Mouse (Mus musculus): ENCODE results near the gene Ltb4r2. TPM values are rescaled to one million over a fixed set of nuclear protein-coding genes. Genes with fewer than 3 reads are reported as not detected.
A peak's percentile ranks its signal among the peaks of the same experiment; 100 is the strongest.
"Not testable (repeated sequence)": the region's sequence is repeated elsewhere in the genome, so short reads cannot be mapped to it uniquely, and the experiment has no call there.

The Ltb4r2 gene
- polyA plus RNA-seq, 1 experiment from 2014 or later, result 0.25 TPM

DNA sequence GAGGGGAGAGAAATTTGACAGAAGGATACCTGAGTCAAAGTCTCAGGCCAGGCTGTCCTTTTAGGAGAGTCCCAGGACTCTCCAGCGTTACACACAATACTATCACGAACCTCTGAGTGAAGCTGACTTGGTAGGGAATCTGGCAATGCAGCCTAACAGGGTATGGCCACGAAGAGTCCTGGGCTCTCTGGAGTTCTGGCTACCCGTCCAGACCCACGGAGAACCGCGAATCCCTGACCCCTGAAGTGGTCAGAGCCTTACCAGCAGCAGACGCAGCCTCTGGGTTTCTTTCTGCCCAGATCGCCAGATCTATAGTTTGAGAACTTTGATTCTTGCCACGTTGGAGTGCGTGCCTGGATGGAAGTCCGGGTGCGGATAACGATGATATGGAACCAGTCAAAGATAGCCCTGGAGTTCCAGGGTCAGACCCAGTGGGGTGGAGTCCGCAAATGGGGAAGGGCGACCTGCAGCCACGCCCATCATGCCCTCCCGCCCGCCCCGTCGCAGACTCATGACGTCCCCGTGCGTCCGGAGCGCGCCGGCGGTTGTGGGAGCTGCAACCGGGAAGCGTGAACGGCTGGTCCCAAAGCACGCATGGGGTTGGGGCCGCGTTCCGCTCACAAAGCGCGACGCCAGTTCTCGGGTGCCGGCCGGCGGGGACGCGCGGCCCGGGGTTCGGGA lies 15.9 kb upstream of the Ltb4r2 start, which contains the start of the genes Dhrs1 and Nop9:
Gene Dhrs1, minus strand, starts transcription at position 511 of the 681 bp plus-strand sequence.
Gene Nop9, plus strand, starts transcription at position 514 of the 681 bp plus-strand sequence.
- Histone ChIP-seq H3K36me3 (peaks cover 57% of the 10 kb centered on the region), H3K4me1 (peaks cover 36% of the 10 kb centered on the region), H3K27ac (peak within 1 kb of the TSS; percentile 48), H3K9me3 (replicated peaks) (no peaks in the 10 kb centered on the region), H3K9ac (peak within 1 kb of the TSS; percentile 84), H3K27me3 (no peaks in the 10 kb centered on the region), H3K4me2 (peak within 1 kb of the TSS; percentile 96), H3K4me3 (replicated peaks) (peak within 1 kb of the TSS; percentile 75)
- WGBS, result 1% methylated on average over 48 of the region's 48 CpGs
- peak; percentile 88 for ATAC-seq (replicated peaks; ENCODE audit: low FRiP score)

GRCm38 (mm10) chr14:55745861-55746237 lies 15.4 kb upstream of the Ltb4r2 start:
- Histone ChIP-seq H3K9ac (peak overlapping the region; percentile 84), H3K27me3 (no peaks in the 10 kb centered on the region), H3K9me3 (replicated peaks) (no peaks in the 10 kb centered on the region), H3K27ac (peak overlapping the region; percentile 48; the same call in 1 of the 2 replicates), H3K4me1 (peaks cover 36% of the 10 kb centered on the region), H3K4me3 (replicated peaks) (peak overlapping the region; percentile 75), H3K4me2 (peak overlapping the region; percentile 96), H3K36me3 (peaks cover 57% of the 10 kb centered on the region)
- no peak; the same call in 1 of the 2 replicates for ATAC-seq (replicated peaks; ENCODE audit: low FRiP score)
- WGBS, result under 1% methylated on average over 31 of the region's 31 CpGs

- H3K27me3 ChIP-seq, result no peaks in the 10 kb centered on the region
- peaks cover 36% of the 10 kb centered on the region for H3K4me1 ChIP-seq
- no peak for ATAC-seq (replicated peaks; ENCODE audit: low FRiP score)
- H3K27ac ChIP-seq, result no peak overlapping the region
- no peaks in the 10 kb centered on the region for H3K9me3 ChIP-seq (replicated peaks)
- H3K4me2 ChIP-seq, result peak overlapping the region; percentile 96
- peaks cover 64% of the 10 kb centered on the region for H3K36me3 ChIP-seq
- WGBS, result 92% methylated on average over 10 of the region's 10 CpGs
- H3K9ac ChIP-seq, result no peak overlapping the region
- H3K4me3 ChIP-seq (replicated peaks), result peak overlapping the region; percentile 75
These were observed 14.0 kb upstream of the Ltb4r2 start for GRCm38 (mm10) chr14:55747051-55747847.

DNA sequence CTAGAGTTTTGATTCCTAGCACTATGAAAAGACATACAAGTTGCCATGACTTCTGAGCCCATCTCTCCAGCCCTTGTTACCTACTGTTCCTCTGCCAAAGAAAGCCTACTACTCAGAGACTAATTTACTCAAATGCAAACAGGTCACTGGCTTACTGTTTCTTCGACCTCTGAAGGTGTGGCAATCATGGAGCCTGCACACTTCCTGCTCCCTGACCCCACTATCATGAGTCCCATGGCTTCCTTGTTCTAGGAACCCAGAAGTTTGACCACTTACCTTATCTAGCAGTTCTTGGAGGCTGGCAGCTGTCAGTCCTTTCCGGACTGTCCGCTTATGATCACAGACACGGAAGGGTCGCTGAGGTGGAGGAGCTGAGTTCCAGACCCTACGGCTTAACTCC lies 3.7 kb upstream of the Ltb4r2 start:
- Histone ChIP-seq H3K36me3 (peaks cover 43% of the 10 kb centered on the region), H3K4me2 (peak overlapping the region; percentile 43; the same call in 1 of the 2 replicates), H3K4me1 (peaks cover 30% of the 10 kb centered on the region), H3K9ac (no peak overlapping the region), H3K4me3 (replicated peaks) (no peak overlapping the region), H3K9me3 (replicated peaks) (no peaks in the 10 kb centered on the region), H3K27me3 (peaks cover 17% of the 10 kb centered on the region), H3K27ac (0 out of 2 replicates have a peak overlapping the region, but pooled peaks have one; percentile 52)
- ATAC-seq (replicated peaks; ENCODE audit: low FRiP score), result no peak
- WGBS, result 84% methylated on average over 6 of the region's 6 CpGs

DNA sequence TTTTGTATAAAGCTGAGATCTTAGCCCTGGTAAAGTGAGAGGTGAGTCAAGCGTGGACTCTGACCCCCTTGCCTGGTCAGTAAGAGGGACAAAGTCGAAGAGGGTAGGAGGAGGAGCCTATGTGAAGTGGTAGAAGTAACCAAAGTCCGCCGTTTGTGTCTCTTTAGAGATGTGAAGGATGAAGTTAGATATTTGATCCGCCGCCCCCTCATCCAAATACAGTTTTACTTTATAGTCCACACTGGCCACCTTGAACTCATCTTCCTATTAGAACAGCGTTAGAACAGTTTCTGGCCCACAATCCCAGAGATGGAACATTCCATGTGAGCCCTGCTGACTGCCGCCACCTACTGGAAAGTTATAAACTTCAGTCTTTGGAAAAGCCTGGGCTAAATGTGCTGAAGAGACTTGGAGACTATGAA lies 2.9 kb upstream of the Ltb4r2 start, which contains the start of gene Cideb:
Gene Cideb, minus strand, starts transcription at position 96 of the 422 bp plus-strand sequence.
- no peak within 1 kb of the TSS; the same call in 1 of the 2 replicates for H3K9ac ChIP-seq
- WGBS, result 19% methylated on average over 8 of the region's 8 CpGs
- H3K27ac ChIP-seq, result peak within 1 kb of the TSS; percentile 70

DNA sequence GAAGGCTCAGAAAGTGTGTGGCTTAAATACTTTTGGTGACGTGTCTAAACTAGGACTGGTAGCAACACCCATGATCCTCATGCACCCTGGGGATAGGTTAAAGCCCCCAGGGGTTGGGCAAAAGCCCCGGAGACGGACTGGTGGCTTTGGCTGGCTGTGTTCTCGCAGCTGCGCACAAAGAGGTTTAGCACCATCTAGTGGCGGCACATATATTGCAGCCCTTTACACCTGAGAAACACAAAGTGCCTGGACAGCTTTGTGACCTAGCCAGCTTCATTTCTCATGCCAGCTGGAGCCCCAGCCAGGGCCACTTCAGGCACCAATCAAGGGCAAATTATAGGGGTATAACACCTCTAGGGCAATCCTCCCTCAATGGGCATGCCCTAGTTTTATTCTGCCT lies 1.1 kb upstream of the Ltb4r2 start:
- Histone ChIP-seq H3K36me3 (peaks cover 17% of the 10 kb centered on the region), H3K9ac (0 out of 2 replicates have a peak overlapping the region, but pooled peaks have one; percentile 33), H3K4me3 (replicated peaks) (peak overlapping the region; percentile 27), H3K27me3 (peaks cover 41% of the 10 kb centered on the region), H3K4me2 (peak overlapping the region; percentile 55), H3K4me1 (peaks cover 39% of the 10 kb centered on the region)
- H3K27ac ChIP-seq; H3K9me3 ChIP-seq (replicated peaks): not testable (repeated sequence)
- WGBS, result 0% methylated on average over 6 of the region's 6 CpGs
- ATAC-seq (replicated peaks; ENCODE audit: low FRiP score), result 0 out of 2 replicates have a peak, but pooled peaks have one; percentile 15

More for the DNA sequence above, 2.9 kb upstream of the Ltb4r2 start, which contains the start of gene Cideb:
- peaks cover 25% of the 10 kb centered on the region for H3K27me3 ChIP-seq
- peaks cover 35% of the 10 kb centered on the region for H3K36me3 ChIP-seq
- peak within 1 kb of the TSS; percentile 43 for H3K4me2 ChIP-seq
- peak within 1 kb of the TSS; percentile 15; the same call in 1 of the 2 replicates for H3K4me3 ChIP-seq (replicated peaks)
- H3K4me1 ChIP-seq, result peaks cover 38% of the 10 kb centered on the region
- peak; percentile 40; the same call in 1 of the 2 replicates for ATAC-seq (replicated peaks; ENCODE audit: low FRiP score)
- H3K9me3 ChIP-seq (replicated peaks), result no peaks in the 10 kb centered on the region

- no peaks in the 10 kb centered on the region for H3K9me3 ChIP-seq (replicated peaks)
- H3K36me3 ChIP-seq, result no peaks in the 10 kb centered on the region
- peaks cover 58% of the 10 kb centered on the region for H3K27me3 ChIP-seq
- H3K4me3 ChIP-seq (replicated peaks), result peak overlapping the region; percentile 53
- WGBS, result under 1% methylated on average over 75 of the region's 77 CpGs
- H3K9ac ChIP-seq, result peak overlapping the region; percentile 58
- peak overlapping the region; percentile 93 for H3K4me2 ChIP-seq
- ATAC-seq (replicated peaks; ENCODE audit: low FRiP score), result peak; percentile 71
- H3K27ac ChIP-seq, result peak overlapping the region; percentile 66
- peaks cover 39% of the 10 kb centered on the region for H3K4me1 ChIP-seq
These were observed 983 bp downstream of the Ltb4r2 start for GRCm38 (mm10) chr14:55762001-55762821.

- Histone ChIP-seq H3K4me2 (peak overlapping the region; percentile 93; the same call in 1 of the 2 replicates), H3K27me3 (peaks cover 67% of the 10 kb centered on the region), H3K9me3 (replicated peaks) (no peaks in the 10 kb centered on the region), H3K4me3 (replicated peaks) (no peak overlapping the region), H3K4me1 (peaks cover 42% of the 10 kb centered on the region), H3K36me3 (no peaks in the 10 kb centered on the region), H3K27ac (peak overlapping the region; percentile 66), H3K9ac (no peak overlapping the region)
- ATAC-seq (replicated peaks; ENCODE audit: low FRiP score), result no peak
- 56% methylated on average over 7 of the region's 7 CpGs for WGBS
These were observed 1.9 kb downstream of the Ltb4r2 start for GRCm38 (mm10) chr14:55763166-55763565.

- Histone ChIP-seq H3K36me3 (no peaks in the 10 kb centered on the region), H3K9me3 (replicated peaks) (no peaks in the 10 kb centered on the region), H3K4me1 (peaks cover 30% of the 10 kb centered on the region), H3K4me3 (replicated peaks) (no peak within 1 kb of the TSS), H3K9ac (no peak within 1 kb of the TSS), H3K27ac (no peak within 1 kb of the TSS), H3K27me3 (peaks cover 80% of the 10 kb centered on the region), H3K4me2 (no peak within 1 kb of the TSS)
- no peak for ATAC-seq (replicated peaks; ENCODE audit: low FRiP score)
- 75% methylated on average over 4 of the region's 4 CpGs for WGBS
These were observed 4.5 kb downstream of the Ltb4r2 start, which contains the start of gene Ltb4r1 for GRCm38 (mm10) chr14:55765696-55766095. Gene Ltb4r1 (plus strand): TSS chr14:55765962.

GRCm38 (mm10) chr14:55767519-55768414 lies 6.5 kb downstream of the Ltb4r2 start:
- Histone ChIP-seq H3K4me2 (peak overlapping the region; percentile 79), H3K36me3 (no peaks in the 10 kb centered on the region), H3K9ac (peak overlapping the region; percentile 35), H3K27me3 (peaks cover 67% of the 10 kb centered on the region), H3K27ac (no peak overlapping the region), H3K9me3 (replicated peaks) (no peaks in the 10 kb centered on the region), H3K4me1 (peaks cover 16% of the 10 kb centered on the region), H3K4me3 (replicated peaks) (peak overlapping the region; percentile 46)
- ATAC-seq (replicated peaks; ENCODE audit: low FRiP score), result peak; percentile 68
- 11% methylated on average over 52 of the region's 52 CpGs for WGBS
